Mouse (Mus musculus) limb, embryonic 13.5 days (tissue): ENCODE data around the gene Fam3c. TPM values are rescaled to one million over a fixed set of nuclear protein-coding genes. Genes with fewer than 3 reads are reported as not detected.

ENCODE experiments used
- ATAC-seq: fragments of 200-750 bp; cut with Nextera tagmentation; 2 replicates; pipeline ENCODE4 v1.8.0; 2017; ENCODE audit warnings: low read depth, moderate number of reproducible peaks, moderate TSS enrichment; ENCODE audit not compliant: low FRiP score
- H3K27ac ChIP-seq: fragments of 300-500 bp; sonication (generic); 2 replicates; pipeline ENCODE4 v1.5.1; 2015; ENCODE audit warnings: inconsistent platforms, mild to moderate bottlenecking, moderate library complexity
- H3K27me3 ChIP-seq: fragments of 300-500 bp; sonication (generic); 2 replicates; pipeline ENCODE4 v1.6.1; 2015; ENCODE audit warnings: mild to moderate bottlenecking, inconsistent platforms
- H3K36me3 ChIP-seq: fragments of 300-500 bp; sonication (generic); 2 replicates; pipeline ENCODE4 v1.6.1; 2015; ENCODE audit warnings: inconsistent platforms, mild to moderate bottlenecking, moderate library complexity
- H3K4me1 ChIP-seq: fragments of 300-500 bp; sonication (generic); 2 replicates; pipeline ENCODE4 v1.6.1; 2015; ENCODE audit warnings: inconsistent platforms
- H3K4me2 ChIP-seq: fragments of 300-500 bp; sonication (generic); replicated peaks from 2 replicates; pipeline ENCODE4 v1.6.1; 2015; ENCODE audit warnings: inconsistent platforms, mild to moderate bottlenecking, moderate library complexity
- H3K4me3 ChIP-seq: fragments of 300-500 bp; sonication (generic); 2 replicates; pipeline ENCODE4 v1.5.1; 2015; ENCODE audit warnings: moderate library complexity, mild to moderate bottlenecking, inconsistent platforms
- H3K9ac ChIP-seq: fragments of 300-500 bp; sonication (generic); 2 replicates; pipeline ENCODE4 v1.6.1; 2015; ENCODE audit warnings: mild to moderate bottlenecking, inconsistent platforms
- H3K9me3 ChIP-seq: fragments of 300-500 bp; sonication (generic); 2 replicates; pipeline ENCODE4 v1.6.1; 2016; ENCODE audit warnings: inconsistent platforms
- WGBS: fragments of 180-500 bp; shearing (Covaris S2); methylation state at CpG from one replicate; pipeline ENCODE4 v1.1.7; 2015; 5-methylcytosine and 5-hydroxymethylcytosine counted together
- polyA plus RNA-seq: library from polyadenylated mRNA; unstranded; fragments of >200 nt; fragmentation: Nextera tagmentation; extraction: Ambion mirVana; gene quantifications from 2 replicates; pipeline ENCODE4 v1.2.1, GENCODE M21; 2015

Gene Fam3c
- polyA plus RNA-seq, 1 experiment from 2014 or later = 62.3 TPM

DNA sequence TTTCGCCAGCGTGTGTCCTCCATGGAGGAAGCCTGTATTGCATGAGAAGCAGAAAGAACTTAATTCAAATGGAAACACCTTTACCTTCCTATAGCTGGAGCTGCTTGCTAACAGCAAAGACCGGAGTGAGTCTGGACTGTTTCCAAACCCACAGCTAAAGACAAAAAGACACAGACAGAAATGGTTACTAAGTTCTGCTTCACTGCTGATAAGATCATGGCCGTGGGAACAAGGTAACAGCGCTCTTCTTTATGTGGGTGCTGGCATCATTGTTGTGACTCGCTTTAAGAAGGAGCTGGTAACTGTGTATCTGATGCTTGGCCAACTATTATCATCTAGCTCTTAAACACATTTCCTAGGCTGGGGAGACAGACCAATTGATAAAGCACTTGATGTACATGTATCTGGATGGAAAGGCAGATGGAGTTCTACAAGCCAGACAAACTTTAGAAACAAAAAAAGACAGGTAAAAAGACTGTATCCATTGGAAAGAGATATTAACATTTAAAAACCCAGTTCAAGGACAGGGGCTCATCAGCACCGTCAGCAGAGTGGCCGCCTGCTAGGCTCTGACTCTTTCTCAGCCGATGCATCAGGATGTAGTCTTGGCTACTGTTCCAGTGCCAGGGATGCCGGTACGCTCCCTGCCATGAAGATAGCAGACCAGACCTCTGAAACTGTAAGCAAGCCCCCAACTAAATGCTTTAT, 6.4 kb downstream of the Fam3c start:
- no peak overlapping the region for H3K9ac ChIP-seq

GRCm38 (mm10) chr6:22348975-22349374, 7.1 kb downstream of the Fam3c start:
- Histone ChIP-seq H3K36me3 (no peaks in the 10 kb centered on the region), H3K4me1 (peaks cover 30% of the 10 kb centered on the region), H3K27ac (no peak overlapping the region), H3K9me3 (no peaks in the 10 kb centered on the region), H3K4me3 (no peak overlapping the region), H3K27me3 (no peaks in the 10 kb centered on the region), H3K4me2 (no peak overlapping the region), H3K9ac (no peak overlapping the region)
- WGBS = 97% methylated on average over 3 of the region's 3 CpGs
- ATAC-seq = no peak

More for the DNA sequence above, 6.4 kb downstream of the Fam3c start:
- Histone ChIP-seq H3K4me2 (no peak overlapping the region), H3K4me1 (peaks cover 37% of the 10 kb centered on the region), H3K4me3 (no peak overlapping the region), H3K36me3 (no peaks in the 10 kb centered on the region), H3K27me3 (no peaks in the 10 kb centered on the region), H3K9me3 (no peaks in the 10 kb centered on the region), H3K27ac (no peak overlapping the region)
- ATAC-seq = no peak
- WGBS = 92% methylated on average over 11 of the region's 11 CpGs

DNA sequence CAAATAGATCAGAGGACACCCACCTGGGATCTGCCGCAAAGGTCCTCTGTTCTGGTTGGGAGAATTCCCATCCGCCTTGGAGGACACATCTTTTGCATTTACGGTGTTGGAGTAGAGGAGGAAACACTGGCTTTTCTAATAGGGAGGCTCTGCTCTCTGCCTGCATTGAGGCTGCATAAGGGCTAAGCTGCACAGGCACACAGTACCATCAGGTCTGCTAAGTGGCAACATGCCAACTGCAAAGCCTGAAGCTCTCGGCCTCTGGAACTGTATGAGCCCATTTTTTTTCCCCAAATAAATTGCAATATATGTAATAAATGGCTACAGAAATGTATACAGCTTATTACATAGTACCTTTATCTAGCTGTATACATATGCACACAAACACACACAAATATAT, 7.9 kb downstream of the Fam3c start:
- no peaks in the 10 kb centered on the region for H3K27me3 ChIP-seq
- H3K36me3 ChIP-seq = no peaks in the 10 kb centered on the region
- peak overlapping the region; percentile 52; the same call in 1 of the 2 replicates for H3K27ac ChIP-seq
- H3K4me3 ChIP-seq = no peak overlapping the region
- no peaks in the 10 kb centered on the region for H3K9me3 ChIP-seq
- peak; percentile 6; the same call in 1 of the 2 replicates for ATAC-seq
- H3K9ac ChIP-seq = no peak overlapping the region
- WGBS = 57% methylated on average over 4 of the region's 4 CpGs
- peaks cover 22% of the 10 kb centered on the region for H3K4me1 ChIP-seq
- H3K4me2 ChIP-seq = peak overlapping the region; percentile 25; the same call in 1 of the 2 replicates

DNA sequence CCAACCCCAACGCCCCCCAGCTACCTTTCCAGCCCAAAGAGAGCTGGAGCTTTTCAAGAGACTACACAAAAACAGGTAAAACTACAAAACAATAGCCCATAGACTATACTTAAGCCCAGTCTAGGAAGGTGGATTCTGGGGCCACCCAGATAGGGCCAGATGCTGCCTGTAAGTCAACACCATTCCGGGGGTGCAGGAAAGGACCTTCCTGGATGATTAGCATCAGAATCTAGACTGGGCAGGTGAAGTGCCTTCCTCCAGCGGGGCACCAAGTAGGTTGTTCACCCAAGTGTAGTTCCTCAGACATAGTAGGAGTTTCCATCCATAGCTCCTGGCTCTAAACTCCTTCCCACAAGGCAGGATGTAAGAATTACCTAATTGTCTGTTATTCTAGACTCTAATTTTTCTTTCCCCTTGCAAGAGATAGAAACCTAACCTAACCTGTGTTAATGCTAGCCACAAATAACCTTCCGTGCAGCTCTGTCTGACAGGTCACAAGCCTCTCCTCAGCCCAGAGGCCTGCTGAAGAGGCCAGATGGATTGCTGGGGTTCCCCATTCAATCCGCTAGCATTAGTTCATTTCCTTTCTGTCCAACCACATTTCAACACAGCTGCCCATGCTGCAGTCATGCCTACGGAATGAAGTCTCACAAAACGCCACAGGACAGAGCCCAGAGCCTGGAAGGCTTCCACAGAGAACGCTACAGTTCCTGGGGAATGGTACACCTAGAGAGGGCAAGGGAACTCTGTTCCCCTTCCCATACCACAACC, 8.7 kb downstream of the Fam3c start:
- no peak overlapping the region for H3K9ac ChIP-seq
- H3K27ac ChIP-seq = peak overlapping the region; percentile 52; the same call in 1 of the 2 replicates
- H3K9me3 ChIP-seq = no peaks in the 10 kb centered on the region
- ATAC-seq = peak; percentile 49; the same call in 1 of the 2 replicates
- peak overlapping the region; percentile 25 for H3K4me2 ChIP-seq
- peaks cover 17% of the 10 kb centered on the region for H3K4me1 ChIP-seq
- no peak overlapping the region for H3K4me3 ChIP-seq
- H3K27me3 ChIP-seq = no peaks in the 10 kb centered on the region
- 57% methylated on average over 8 of the region's 8 CpGs for WGBS
- no peaks in the 10 kb centered on the region for H3K36me3 ChIP-seq

DNA sequence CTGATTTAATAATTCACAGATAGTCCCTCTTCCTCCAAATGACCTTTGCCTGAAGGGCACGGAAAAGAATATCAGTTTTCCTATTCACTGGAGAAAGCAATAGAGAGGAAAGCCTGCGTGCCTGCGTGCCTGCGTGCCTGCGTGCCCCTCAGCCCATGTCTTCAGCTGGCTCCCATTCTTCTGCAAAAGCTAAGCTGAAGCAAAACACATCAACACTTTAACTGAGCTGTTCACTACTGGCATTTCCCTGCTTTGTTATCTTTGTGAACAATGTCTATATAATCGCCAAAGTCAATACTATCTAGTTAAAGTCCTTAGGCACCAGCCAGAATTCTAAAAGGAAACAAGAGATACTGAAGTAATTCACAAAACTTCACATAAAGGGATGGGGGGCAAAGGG, 11.6 kb downstream of the Fam3c start:
- Histone ChIP-seq H3K27me3 (no peaks in the 10 kb centered on the region), H3K4me3 (no peak overlapping the region), H3K36me3 (peaks cover 21% of the 10 kb centered on the region), H3K9ac (no peak overlapping the region), H3K27ac (no peak overlapping the region), H3K4me1 (peaks cover 13% of the 10 kb centered on the region), H3K9me3 (no peaks in the 10 kb centered on the region), H3K4me2 (no peak overlapping the region)
- no peak for ATAC-seq
- WGBS = 67% methylated on average over 6 of the region's 6 CpGs

- H3K27me3 ChIP-seq = no peaks in the 10 kb centered on the region
- no peak overlapping the region for H3K27ac ChIP-seq
- peaks cover 13% of the 10 kb centered on the region for H3K4me1 ChIP-seq
- H3K9me3 ChIP-seq = no peaks in the 10 kb centered on the region
- 93% methylated on average over 6 of the region's 6 CpGs for WGBS
- no peak overlapping the region for H3K4me2 ChIP-seq
- no peak for ATAC-seq
- peaks cover 26% of the 10 kb centered on the region for H3K36me3 ChIP-seq
- H3K9ac ChIP-seq = no peak overlapping the region
- no peak overlapping the region for H3K4me3 ChIP-seq
These were observed 12.3 kb downstream of the Fam3c start for GRCm38 (mm10) chr6:22343706-22344105.

- Histone ChIP-seq H3K9me3 (no peaks in the 10 kb centered on the region), H3K27ac (no peak overlapping the region), H3K4me1 (peaks cover 13% of the 10 kb centered on the region), H3K4me2 (no peak overlapping the region), H3K27me3 (no peaks in the 10 kb centered on the region), H3K4me3 (no peak overlapping the region), H3K36me3 (peaks cover 30% of the 10 kb centered on the region), H3K9ac (no peak overlapping the region)
- no peak for ATAC-seq
- 93% methylated on average over 3 of the region's 3 CpGs for WGBS
These were observed 12.8 kb downstream of the Fam3c start for GRCm38 (mm10) chr6:22343292-22343691.

DNA sequence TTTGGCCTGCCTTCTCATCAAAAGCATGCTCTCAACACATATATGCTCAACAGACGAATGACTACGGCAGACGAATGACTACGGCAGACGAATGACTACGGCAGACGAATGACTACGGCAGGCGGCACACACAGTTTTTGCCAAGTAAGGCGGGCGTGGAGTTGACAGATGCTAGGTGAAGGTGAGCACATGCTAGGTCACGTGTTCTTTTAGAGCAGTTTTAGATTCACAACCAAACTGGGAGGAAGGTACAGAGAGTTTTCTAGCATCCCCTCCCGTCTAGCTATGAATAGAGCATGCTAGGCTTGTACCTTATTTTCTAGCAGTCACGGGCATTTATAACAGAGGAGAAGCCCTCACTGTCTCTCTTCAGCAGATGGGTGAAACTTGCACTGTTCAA, 15.3 kb downstream of the Fam3c start:
- Histone ChIP-seq H3K9me3 (no peaks in the 10 kb centered on the region), H3K27me3 (no peaks in the 10 kb centered on the region), H3K4me2 (no peak overlapping the region), H3K4me3 (no peak overlapping the region), H3K4me1 (no peaks in the 10 kb centered on the region), H3K36me3 (peaks cover 45% of the 10 kb centered on the region), H3K9ac (no peak overlapping the region), H3K27ac (no peak overlapping the region)
- WGBS = 96% methylated on average over 14 of the region's 14 CpGs
- ATAC-seq = no peak

- H3K4me2 ChIP-seq = no peak overlapping the region
- H3K9me3 ChIP-seq = no peaks in the 10 kb centered on the region
- H3K36me3 ChIP-seq = peaks cover 45% of the 10 kb centered on the region
- no peak overlapping the region for H3K9ac ChIP-seq
- no peak overlapping the region for H3K27ac ChIP-seq
- H3K4me1 ChIP-seq = no peaks in the 10 kb centered on the region
- H3K4me3 ChIP-seq = no peak overlapping the region
- H3K27me3 ChIP-seq = no peaks in the 10 kb centered on the region
- ATAC-seq = no peak
- 94% methylated on average over 15 of the region's 15 CpGs for WGBS
These were observed 16.1 kb downstream of the Fam3c start for GRCm38 (mm10) chr6:22339763-22340542.

- Histone ChIP-seq H3K27ac (no peak overlapping the region), H3K9me3 (no peaks in the 10 kb centered on the region), H3K4me2 (no peak overlapping the region), H3K27me3 (no peaks in the 10 kb centered on the region), H3K4me1 (peaks cover 1% of the 10 kb centered on the region; the same call in 1 of the 2 replicates), H3K36me3 (peaks cover 26% of the 10 kb centered on the region), H3K4me3 (no peak overlapping the region), H3K9ac (no peak overlapping the region)
- 93% methylated on average over 2 of the region's 2 CpGs for WGBS
- ATAC-seq = no peak
These were observed 23.5 kb downstream of the Fam3c start for GRCm38 (mm10) chr6:22332548-22332947.

- no peak overlapping the region for H3K9ac ChIP-seq
- H3K27ac ChIP-seq = no peak overlapping the region
- no peaks in the 10 kb centered on the region for H3K9me3 ChIP-seq
- H3K4me1 ChIP-seq = peaks cover 8% of the 10 kb centered on the region; the same call in 1 of the 2 replicates
- H3K36me3 ChIP-seq = peaks cover 19% of the 10 kb centered on the region
- no peak overlapping the region for H3K4me3 ChIP-seq
- no peaks in the 10 kb centered on the region for H3K27me3 ChIP-seq
- WGBS = 79% methylated on average over 13 of the region's 13 CpGs
- ATAC-seq = no peak
- no peak overlapping the region for H3K4me2 ChIP-seq
These were observed 25.7 kb downstream of the Fam3c start for GRCm38 (mm10) chr6:22330169-22330960.
